ENCODE assay signal across 8 mouse cellular contexts in the genomic region with DNA sequence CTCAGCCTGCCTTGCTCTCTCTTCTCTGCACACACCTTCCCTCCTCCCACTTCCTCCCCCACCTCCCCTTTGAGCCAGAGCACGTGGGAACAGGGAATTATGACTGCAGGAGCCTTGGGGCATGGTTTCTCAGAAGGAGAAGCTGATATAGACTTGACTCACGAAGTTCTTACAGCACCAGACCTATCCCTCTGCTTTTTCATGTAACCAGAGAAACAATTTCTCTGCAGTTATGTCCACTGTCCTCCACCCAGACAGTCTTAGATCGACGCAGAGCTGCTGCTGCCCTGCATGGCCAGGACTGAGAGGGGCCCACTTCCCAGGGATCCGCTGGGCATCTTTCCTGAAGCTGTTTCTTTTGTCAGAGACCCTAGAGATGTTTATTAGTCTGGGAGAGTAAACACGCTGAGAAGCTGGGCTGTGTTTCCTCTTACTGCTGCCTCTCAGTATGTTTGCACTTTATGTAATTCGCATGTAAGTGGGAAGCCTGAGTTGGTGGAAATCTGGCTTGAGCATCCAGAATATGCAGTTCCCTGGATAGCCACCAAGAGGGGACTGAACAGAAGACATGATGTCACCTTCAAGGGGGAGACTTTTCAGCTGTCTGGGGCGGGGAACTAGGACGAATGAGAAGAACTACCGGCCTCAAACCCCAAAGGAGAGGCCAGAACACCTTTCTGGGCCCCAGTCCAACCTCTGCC. TPM values are rescaled to one million over a fixed set of nuclear protein-coding genes. Genes with fewer than 3 reads are reported as not detected.
A peak's percentile ranks its signal among the peaks of the same experiment; 100 is the strongest.
DNase-seq lines count a peak whose midpoint lies in the region; ATAC-seq lines count a peak whose summit lies in the region.

No protein-coding gene starts in this region.

- H3K36me3 ChIP-seq in heart, embryonic 16.5 days (ENCODE audit: control insufficient read depth, insufficient read depth): no peaks in the 10 kb centered on the region
- H3K36me3 ChIP-seq in hindbrain, embryonic 15.5 days: no peaks in the 10 kb centered on the region
- no peaks in the 10 kb centered on the region for H3K36me3 ChIP-seq in limb, embryonic 13.5 days
- no peaks in the 10 kb centered on the region for H3K36me3 ChIP-seq in midbrain, embryonic 15.5 days (replicated peaks)

- H3K9ac ChIP-seq in heart, embryonic 16.5 days (ENCODE audit: low read length): no peak overlapping the region
- no peak overlapping the region for H3K9ac ChIP-seq in hindbrain, embryonic 15.5 days
- H3K9ac ChIP-seq in limb, embryonic 13.5 days: 0 out of 2 replicates have a peak overlapping the region, but pooled peaks have one; percentile 8
- no peak overlapping the region for H3K9ac ChIP-seq in midbrain, embryonic 15.5 days

- no peak overlapping the region for H3K4me3 ChIP-seq in heart, embryonic 16.5 days (ENCODE audit: low read length)
- no peak overlapping the region for H3K4me3 ChIP-seq in hindbrain, embryonic 15.5 days
- no peak overlapping the region for H3K4me3 ChIP-seq in limb, embryonic 13.5 days
- H3K4me3 ChIP-seq in midbrain, embryonic 15.5 days: no peak overlapping the region

- no peak for DNase-seq in heart, adult 8-10 months (ENCODE audit: low spot score)
- peak; percentile 34 to 36 for DNase-seq in cerebellum, adult 18-20 months
- peak; percentile 93 for DNase-seq in telencephalon, adult 2 months (ENCODE audit: low read depth, low spot score)
- no peak for DNase-seq in Muller cell, postnatal 12 days (ENCODE audit: inconsistent ontology term)

- no peak overlapping the region for H3K4me2 ChIP-seq in heart, embryonic 16.5 days (ENCODE audit: low read depth, low read length)
- H3K4me2 ChIP-seq in hindbrain, embryonic 15.5 days: no peak overlapping the region
- H3K4me2 ChIP-seq in limb, embryonic 13.5 days (replicated peaks): peak overlapping the region; percentile 31
- no peak overlapping the region for H3K4me2 ChIP-seq in midbrain, embryonic 15.5 days

- peak; percentile 24; the same call in 1 of the 2 replicates for ATAC-seq in heart, embryonic 16.5 days (replicated peaks; ENCODE audit: extremely low read depth, insufficient read depth, low FRiP score)
- 0 out of 2 replicates have a peak, but pooled peaks have one; percentile 5 for ATAC-seq in hindbrain, embryonic 15.5 days (ENCODE audit: low FRiP score, low read depth)
- no peak for ATAC-seq in limb, embryonic 13.5 days (ENCODE audit: low FRiP score, low read depth)
- no peak; the same call in 1 of the 2 replicates for ATAC-seq in midbrain, embryonic 15.5 days (replicated peaks)

- no peaks in the 10 kb centered on the region for H3K9me3 ChIP-seq in heart, embryonic 16.5 days (replicated peaks; ENCODE audit: control insufficient read depth, low read length)
- no peaks in the 10 kb centered on the region for H3K9me3 ChIP-seq in hindbrain, embryonic 15.5 days
- no peaks in the 10 kb centered on the region for H3K9me3 ChIP-seq in limb, embryonic 13.5 days
- no peaks in the 10 kb centered on the region for H3K9me3 ChIP-seq in midbrain, embryonic 15.5 days

- 31% methylated on average over 10 of the region's 10 CpGs for WGBS in heart, embryonic 16.5 days
- 31% methylated on average over 10 of the region's 10 CpGs for WGBS in hindbrain, embryonic 15.5 days
- 14% methylated on average over 10 of the region's 10 CpGs for WGBS in limb, embryonic 13.5 days
- WGBS in midbrain, embryonic 15.5 days: 39% methylated on average over 10 of the region's 10 CpGs

- H3K27me3 ChIP-seq in heart, embryonic 16.5 days (ENCODE audit: control insufficient read depth, insufficient read depth, low read length): 0 out of 2 replicates have a peak, but pooled peaks cover 2% of the 10 kb centered on the region
- H3K27me3 ChIP-seq in hindbrain, embryonic 15.5 days: no peaks in the 10 kb centered on the region
- H3K27me3 ChIP-seq in limb, embryonic 13.5 days: no peaks in the 10 kb centered on the region; the same call in 1 of the 2 replicates
- H3K27me3 ChIP-seq in midbrain, embryonic 15.5 days (replicated peaks): no peaks in the 10 kb centered on the region

- 0 out of 2 replicates have a peak overlapping the region, but pooled peaks have one; percentile 0 for H3K27ac ChIP-seq in heart, embryonic 16.5 days (ENCODE audit: low read length)
- peak overlapping the region; percentile 43 for H3K27ac ChIP-seq in hindbrain, embryonic 15.5 days (replicated peaks)
- peak overlapping the region; percentile 64 for H3K27ac ChIP-seq in limb, embryonic 13.5 days
- H3K27ac ChIP-seq in midbrain, embryonic 15.5 days: no peak overlapping the region

- H3K4me1 ChIP-seq in heart, embryonic 16.5 days (ENCODE audit: control insufficient read depth, insufficient read depth, low read length): peaks cover 12% of the 10 kb centered on the region
- H3K4me1 ChIP-seq in hindbrain, embryonic 15.5 days (replicated peaks): peaks cover 30% of the 10 kb centered on the region
- peaks cover 24% of the 10 kb centered on the region for H3K4me1 ChIP-seq in limb, embryonic 13.5 days
- H3K4me1 ChIP-seq in midbrain, embryonic 15.5 days: peaks cover 15% of the 10 kb centered on the region

RNA-seq across cellular contexts. Expression of a gene that starts 55.1 kb away (rescaled TPM):
- 540 and 580 TPM in 2 replicates for polyA plus RNA-seq in heart, embryonic 16.5 days (2015; fragmentation: Nextera tagmentation; extraction: Ambion mirVana)
- total RNA-seq in heart, adult 8-10 months (2022): 100 to 1,000 TPM; 143 to 158 (median 147) TPM
- 2,472 and 2,541 TPM in 2 replicates for polyA plus RNA-seq in hindbrain, embryonic 15.5 days (2015; fragmentation: Nextera tagmentation; extraction: Ambion mirVana)
- polyA plus RNA-seq in limb, embryonic 13.5 days (2015; fragmentation: Nextera tagmentation; extraction: Ambion mirVana): 943 and 968 TPM in 2 replicates
- 1,861 and 1,975 TPM in 2 replicates for polyA plus RNA-seq in midbrain, embryonic 15.5 days (2015; fragmentation: Nextera tagmentation; extraction: Ambion mirVana)

Comparison
In these comparisons a context has a peak if more than half of its experiments do, and no peak if none do; other contexts are left out.
1. ATAC-seq: peak in heart, embryonic 16.5 days (single experiment) and hindbrain, embryonic 15.5 days (single experiment); none in limb, embryonic 13.5 days (single experiment) and midbrain, embryonic 15.5 days (single experiment).
2. DNase-seq: peak in cerebellum, adult 18-20 months (2 of 2) and telencephalon, adult 2 months (single experiment); none in heart, adult 8-10 months (single experiment) and Muller cell, postnatal 12 days (single experiment).